In the genomic region with DNA sequence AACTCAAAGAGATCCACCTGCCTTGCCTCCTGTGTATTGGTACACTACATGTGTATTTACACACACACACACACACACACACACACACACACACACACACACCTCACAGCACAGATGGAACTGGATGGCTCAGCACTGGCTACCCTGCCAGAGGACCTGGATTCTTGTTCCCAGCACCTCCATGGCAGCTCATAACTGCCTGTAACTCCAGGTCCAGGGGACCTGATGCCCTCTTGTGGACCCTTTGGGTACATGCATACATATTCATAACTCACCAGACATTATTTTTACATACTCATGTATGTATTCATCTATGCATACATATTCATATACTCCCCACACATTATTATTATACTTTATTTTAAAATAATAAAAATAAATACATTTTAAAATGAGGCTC, we compare ENCODE assay signal across 1 mouse cellular context.
TF ChIP-seq lines count a peak whose summit lies in the region.

No protein-coding gene starts in this region.

TF ChIP-seq in CH12.LX, 34 proteins besides CTCF, POLR2A, EP300 and RAD21 (continued from another document):
- no peak for TF ChIP-seq JUN (IDR thresholded peaks at IDR 0.05; ENCODE audit: insufficient read depth, low read depth, low read length)
